Mouse (Mus musculus): Measurements from ENCODE around the gene Plxna4. TPM values are rescaled to one million over a fixed set of nuclear protein-coding genes. Genes with fewer than 3 reads are reported as not detected.

The Plxna4 gene
- total and polyA plus RNA-seq, 3 experiments, result not detected

DNA sequence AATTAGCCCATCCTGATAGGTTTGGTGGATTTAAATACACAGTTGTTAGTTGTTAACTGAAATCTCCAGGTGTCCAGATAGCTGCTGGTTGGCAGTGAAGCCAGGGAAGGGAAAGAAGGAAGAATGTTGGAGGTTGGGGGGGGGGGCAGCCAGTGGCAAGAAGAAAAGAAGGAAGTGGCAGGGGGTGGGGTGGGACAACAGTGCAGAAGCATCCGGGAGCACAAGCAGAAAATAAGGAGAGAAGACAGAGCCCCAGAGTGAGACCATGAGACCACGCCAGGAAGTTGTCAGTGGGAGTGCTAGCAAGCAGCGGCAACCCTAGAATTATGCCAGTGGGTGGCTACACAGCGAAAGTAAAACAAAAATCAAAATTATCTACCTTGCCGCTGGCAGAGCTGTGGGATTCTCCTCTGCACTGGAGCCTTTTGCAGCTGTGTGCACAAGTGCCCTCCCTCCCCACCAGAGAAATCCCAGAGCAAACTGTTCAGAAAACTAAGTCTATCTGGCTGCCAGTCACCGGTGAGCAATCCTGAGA lies 404.3 kb downstream of the Plxna4 start:
- TF ChIP-seq GABPA (IDR thresholded peaks at IDR 0.05; ENCODE audit: insufficient replicate concordance, low read depth, low read length) (no peak), MAX (IDR thresholded peaks at IDR 0.05; ENCODE audit: low read length) (no peak), CHD1 (IDR thresholded peaks at IDR 0.05; ENCODE audit: low read depth, low read length) (no peak), ZC3H11A (IDR thresholded peaks at IDR 0.05; ENCODE audit: low read depth, low read length) (no peak), MXI1 (IDR thresholded peaks at IDR 0.05; ENCODE audit: low read depth, low read length) (no peak), MAFK (IDR thresholded peaks at IDR 0.05; ENCODE audit: insufficient replicate concordance, low read length) (no peak), ZNF384 (IDR thresholded peaks at IDR 0.05; ENCODE audit: low read depth, low read length) (no peak), SIN3A (IDR thresholded peaks at IDR 0.05; ENCODE audit: low read length) (no peak), TCF12 (IDR thresholded peaks at IDR 0.05; ENCODE audit: low read depth, low read length) (no peak), NRF1 (IDR thresholded peaks at IDR 0.05; ENCODE audit: low read depth, low read length) (no peak), USF2 (conservative IDR thresholded peaks at IDR 0.05; ENCODE audit: low read depth, low read length) (no peak), PAX5 (IDR thresholded peaks at IDR 0.05; ENCODE audit: low read length) (no peak), ETS1 (conservative IDR thresholded peaks at IDR 0.05; ENCODE audit: low read depth, low read length) (no peak), HCFC1 (IDR thresholded peaks at IDR 0.05; ENCODE audit: low read depth, low read length) (no peak), JUND (conservative IDR thresholded peaks at IDR 0.05; ENCODE audit: low read depth, low read length) (no peak)
- H3K4me1 ChIP-seq (ENCODE audit: control insufficient read depth in 1 of 2, insufficient read depth in 2 of 2), result no peaks in the 10 kb centered on the region
- no peaks in the 10 kb centered on the region for H3K79me2 ChIP-seq (replicated peaks; ENCODE audit: control insufficient read depth, extremely low read depth, insufficient read depth, poor library complexity, severe bottlenecking)
- no peaks in the 10 kb centered on the region for H3K9me3 ChIP-seq (replicated peaks; ENCODE audit: low read length)
- H3K4me2 ChIP-seq (ENCODE audit: insufficient read depth, low read depth, poor library complexity, severe bottlenecking), result no peak overlapping the region
- H3K4me3 ChIP-seq (replicated peaks in 1 of 3; ENCODE audit: low read depth in 2 of 3, low read length in 2 of 3, poor library complexity in 1 of 3), result no peak overlapping the region
- no peak overlapping the region for H3K27ac ChIP-seq (ENCODE audit: insufficient read depth, low read depth)
- in situ Hi-C loops (cut with MboI; ENCODE audit: low pct_ligation_motif_present, low pct_unique_long_range_greater_than_20kb, low sequenced_read_pairs) (no loop called here), dilution Hi-C loops (cut with MboI; ENCODE audit: extremely low pct_ligation_motif_present, extremely low pct_unique_long_range_greater_than_20kb, low sequenced_read_pairs) (no loop called here)
- no peak for DNase-seq (ENCODE audit: extremely low read depth)
- H3K36me3 ChIP-seq (replicated peaks in 1 of 2; ENCODE audit: control insufficient read depth in 1 of 2, insufficient read depth in 1 of 2, low read length in 1 of 2), result no peaks in the 10 kb centered on the region
- peaks cover 81% of the 10 kb centered on the region for H3K27me3 ChIP-seq (replicated peaks)
- no peak overlapping the region for H3K9ac ChIP-seq (ENCODE audit: insufficient read depth, low read depth)

DNA sequence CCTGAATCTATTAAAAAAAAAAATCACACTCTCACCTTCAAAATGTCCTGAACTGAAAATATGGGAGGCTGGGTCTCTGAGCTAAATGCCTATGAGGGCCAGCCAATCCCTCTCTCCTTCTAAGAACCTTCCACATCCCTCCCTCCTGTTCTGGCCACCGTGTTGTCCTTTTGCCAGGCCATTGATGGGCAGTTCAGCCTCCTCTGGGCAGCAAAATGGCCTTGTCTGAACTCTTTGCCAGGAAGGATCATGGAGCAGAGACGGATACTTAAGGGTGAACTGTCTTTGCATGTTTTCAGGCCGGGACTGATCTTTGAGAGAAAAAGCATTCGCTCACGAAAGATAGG lies 408.0 kb downstream of the Plxna4 start:
- Histone ChIP-seq H3K79me2 (replicated peaks; ENCODE audit: control insufficient read depth, extremely low read depth, insufficient read depth, poor library complexity, severe bottlenecking) (no peaks in the 10 kb centered on the region), H3K9me3 (replicated peaks; ENCODE audit: low read length) (no peaks in the 10 kb centered on the region), H3K36me3 (replicated peaks in 1 of 2; ENCODE audit: control insufficient read depth in 1 of 2, insufficient read depth in 1 of 2, low read length in 1 of 2) (no peaks in the 10 kb centered on the region), H3K9ac (ENCODE audit: insufficient read depth, low read depth) (no peak overlapping the region), H3K4me1 (ENCODE audit: control insufficient read depth in 1 of 2, insufficient read depth in 2 of 2) (no peaks in the 10 kb centered on the region), H3K4me2 (ENCODE audit: insufficient read depth, low read depth, poor library complexity, severe bottlenecking) (no peak overlapping the region), H3K27me3 (replicated peaks) (peaks cover 87% of the 10 kb centered on the region), H3K27ac (ENCODE audit: insufficient read depth, low read depth) (no peak overlapping the region), H3K4me3 (replicated peaks in 1 of 3; ENCODE audit: low read depth in 2 of 3, low read length in 2 of 3, poor library complexity in 1 of 3) (no peak overlapping the region)
- in situ Hi-C loops (cut with MboI; ENCODE audit: low pct_ligation_motif_present, low pct_unique_long_range_greater_than_20kb, low sequenced_read_pairs) (no loop called here), dilution Hi-C loops (cut with MboI; ENCODE audit: extremely low pct_ligation_motif_present, extremely low pct_unique_long_range_greater_than_20kb, low sequenced_read_pairs) (no loop called here)
- no peak for DNase-seq (ENCODE audit: extremely low read depth)
- TF ChIP-seq GABPA (IDR thresholded peaks at IDR 0.05; ENCODE audit: insufficient replicate concordance, low read depth, low read length), result no peak
- no peak for TF ChIP-seq MEF2A (IDR thresholded peaks at IDR 0.05; ENCODE audit: borderline replicate concordance, low read depth, low read length)
- no peak for TF ChIP-seq NRF1 (IDR thresholded peaks at IDR 0.05; ENCODE audit: low read depth, low read length)
- no peak for TF ChIP-seq USF1 (IDR thresholded peaks at IDR 0.05; ENCODE audit: low read depth, low read length)
- no peak for TF ChIP-seq ZNF384 (IDR thresholded peaks at IDR 0.05; ENCODE audit: low read depth, low read length)
- no peak for TF ChIP-seq IRF4 (IDR thresholded peaks at IDR 0.05; ENCODE audit: low read depth, low read length)
- TF ChIP-seq SMC3 (IDR thresholded peaks at IDR 0.05; ENCODE audit: low read depth, low read length), result no peak
- TF ChIP-seq USF2 (conservative IDR thresholded peaks at IDR 0.05; ENCODE audit: low read depth, low read length), result no peak
